Mouse (Mus musculus) lung, embryonic 16.5 days (tissue): Measurements from ENCODE around the gene Agbl1. TPM values are rescaled to one million over a fixed set of nuclear protein-coding genes. Genes with fewer than 3 reads are reported as not detected.

Experiments used
- ATAC-seq: fragments of 200-750 bp; cut with Nextera tagmentation; 2 replicates; pipeline ENCODE4 v1.8.0; 2017; ENCODE audit warnings: low read depth, mild to moderate bottlenecking, moderate library complexity
- H3K27ac ChIP-seq: fragments of 300-500 bp; sonication (generic); 2 replicates; pipeline ENCODE4 v1.5.1; 2014; ENCODE audit warnings: mild to moderate bottlenecking, control low read depth, low read length
- H3K27me3 ChIP-seq: fragments of 300-500 bp; sonication (generic); 2 replicates; pipeline ENCODE4 v1.6.1; 2014; ENCODE audit warnings: low read depth, low read length, mixed read lengths; ENCODE audit not compliant: control insufficient read depth, insufficient read depth
- H3K36me3 ChIP-seq: fragments of 300-500 bp; sonication (generic); 2 replicates; pipeline ENCODE4 v1.6.1; 2014; ENCODE audit warnings: low read length; ENCODE audit not compliant: control insufficient read depth, insufficient read depth
- H3K4me1 ChIP-seq: fragments of 300-500 bp; sonication (generic); replicated peaks from 2 replicates; pipeline ENCODE4 v1.6.1; 2014; ENCODE audit warnings: low read length, mixed read lengths; ENCODE audit not compliant: control insufficient read depth, insufficient read depth
- H3K4me2 ChIP-seq: fragments of 300-500 bp; sonication (generic); 2 replicates; pipeline ENCODE4 v1.6.1; 2014; ENCODE audit warnings: low read depth, low read length, control low read depth
- H3K4me3 ChIP-seq: fragments of 300-500 bp; sonication (generic); 2 replicates; pipeline ENCODE4 v1.5.1; 2014; ENCODE audit warnings: mild to moderate bottlenecking, low read length, control low read depth
- H3K9ac ChIP-seq: fragments of 300-500 bp; sonication (generic); 2 replicates; pipeline ENCODE4 v1.6.1; 2014; ENCODE audit warnings: low read length, control low read depth
- H3K9me3 ChIP-seq: fragments of 300-500 bp; sonication (generic); 2 replicates; pipeline ENCODE4 v1.6.1; 2016; ENCODE audit warnings: low read length; ENCODE audit not compliant: control insufficient read depth
- WGBS: fragments of 180-500 bp; shearing (Covaris S2); extraction: QIAGEN DNeasy Blood & Tissue Kit; methylation state at CpG from one replicate; pipeline ENCODE4 v1.1.7; 2014; 5-methylcytosine and 5-hydroxymethylcytosine counted together
- polyA plus RNA-seq: library from polyadenylated mRNA; unstranded; fragments of >200 nt; fragmentation: Nextera tagmentation; extraction: Ambion mirVana; gene quantifications from 2 replicates; pipeline ENCODE4 v1.2.1, GENCODE M21; 2015

Gene Agbl1
- polyA plus RNA-seq, 1 experiment from 2014 or later, result not detected

DNA sequence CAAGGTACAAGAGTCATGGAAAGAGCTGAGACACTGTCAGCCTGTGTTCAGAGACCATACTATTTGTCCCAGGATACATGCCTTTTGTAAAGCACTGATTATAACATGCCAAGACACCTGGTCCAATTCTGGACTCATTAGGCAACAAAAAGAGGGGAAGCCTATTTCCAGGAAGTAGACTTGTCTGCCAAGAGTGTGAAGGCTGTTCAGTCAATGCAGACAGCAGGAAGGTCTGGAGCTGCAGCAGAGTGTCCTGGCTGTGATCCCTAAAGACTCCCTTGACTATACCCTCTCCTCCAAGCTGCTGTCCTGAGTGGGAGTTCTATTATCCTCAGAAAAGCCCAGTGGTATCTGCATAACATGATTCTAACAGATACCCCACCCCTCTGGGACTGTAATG, 689.2 kb downstream of the Agbl1 start:
- Histone ChIP-seq H3K4me2 (no peak overlapping the region), H3K9me3 (no peaks in the 10 kb centered on the region), H3K27me3 (no peaks in the 10 kb centered on the region), H3K27ac (no peak overlapping the region), H3K36me3 (no peaks in the 10 kb centered on the region), H3K9ac (no peak overlapping the region), H3K4me3 (no peak overlapping the region), H3K4me1 (no peaks in the 10 kb centered on the region)
- no peak for ATAC-seq

DNA sequence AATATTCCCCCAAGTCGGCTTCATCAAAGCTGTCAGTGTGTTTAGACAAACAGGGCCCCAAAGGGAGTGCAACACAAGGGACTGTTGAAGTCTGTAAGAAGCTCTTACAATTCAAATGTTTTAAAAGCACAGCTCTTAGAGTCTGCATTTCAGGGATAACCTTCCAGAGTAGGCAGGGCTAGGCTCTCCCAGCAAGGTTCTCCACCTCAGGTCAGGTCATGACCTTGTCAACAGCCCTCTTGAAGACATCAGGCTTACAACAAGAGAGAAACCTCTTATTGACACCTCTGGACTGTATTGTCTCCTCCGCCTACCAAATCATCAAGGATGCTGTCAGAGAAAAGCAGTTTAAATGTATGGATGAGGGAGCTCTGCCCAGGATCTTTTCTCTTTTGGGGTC, 692.0 kb downstream of the Agbl1 start:
- H3K27me3 ChIP-seq, result no peaks in the 10 kb centered on the region
- no peaks in the 10 kb centered on the region for H3K36me3 ChIP-seq
- no peaks in the 10 kb centered on the region for H3K4me1 ChIP-seq
- no peak overlapping the region for H3K4me2 ChIP-seq
- ATAC-seq, result no peak
- 31% methylated on average over 2 of the region's 2 CpGs for WGBS
- no peak overlapping the region for H3K9ac ChIP-seq
- no peaks in the 10 kb centered on the region for H3K9me3 ChIP-seq
- no peak overlapping the region for H3K27ac ChIP-seq
- no peak overlapping the region for H3K4me3 ChIP-seq

DNA sequence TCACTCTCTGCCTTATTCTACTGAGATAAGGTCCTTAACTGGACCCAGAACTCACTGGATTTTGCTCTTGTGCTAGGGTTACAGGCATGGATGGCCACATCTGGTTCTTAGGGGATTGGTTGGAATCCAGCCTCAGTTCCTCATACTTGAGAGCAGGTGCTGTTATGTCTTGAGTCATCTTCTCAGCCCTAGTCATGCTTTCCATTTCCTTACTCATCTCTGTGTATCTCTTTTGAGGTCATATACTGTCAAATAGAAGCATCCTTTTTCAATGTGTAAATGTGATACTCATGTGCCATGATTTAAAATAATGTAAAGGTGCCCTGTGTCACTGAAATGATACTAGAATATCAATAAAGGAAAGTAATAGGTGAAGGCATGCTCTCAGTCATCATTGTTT, 705.5 kb downstream of the Agbl1 start:
- Histone ChIP-seq H3K9ac (no peak overlapping the region), H3K4me2 (no peak overlapping the region), H3K36me3 (no peaks in the 10 kb centered on the region), H3K9me3 (no peaks in the 10 kb centered on the region), H3K4me3 (no peak overlapping the region), H3K27me3 (no peaks in the 10 kb centered on the region), H3K4me1 (no peaks in the 10 kb centered on the region), H3K27ac (no peak overlapping the region)
- no peak for ATAC-seq

DNA sequence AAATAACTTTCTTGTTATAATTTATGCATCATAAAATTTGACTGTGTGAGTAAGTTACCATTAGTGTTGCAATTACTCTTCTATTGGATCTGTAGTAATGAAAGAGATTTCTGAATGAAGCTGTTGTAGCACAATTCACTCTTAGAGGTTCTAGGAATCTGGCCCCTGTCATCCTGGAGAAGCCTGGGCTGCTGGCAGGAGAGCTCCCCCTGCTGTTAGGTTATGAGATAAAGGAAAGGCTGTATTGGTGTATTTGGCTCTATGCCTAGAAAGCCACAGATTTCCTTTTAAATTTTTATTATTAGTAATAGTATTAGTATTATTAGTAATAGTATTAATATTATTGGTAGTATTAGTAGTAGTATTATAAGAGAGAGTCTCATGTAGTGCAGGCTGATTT, 711.8 kb downstream of the Agbl1 start:
- Histone ChIP-seq H3K9me3 (no peaks in the 10 kb centered on the region), H3K27me3 (no peaks in the 10 kb centered on the region), H3K4me3 (no peak overlapping the region), H3K36me3 (no peaks in the 10 kb centered on the region), H3K4me1 (no peaks in the 10 kb centered on the region), H3K27ac (no peak overlapping the region), H3K4me2 (no peak overlapping the region), H3K9ac (no peak overlapping the region)
- ATAC-seq, result no peak

DNA sequence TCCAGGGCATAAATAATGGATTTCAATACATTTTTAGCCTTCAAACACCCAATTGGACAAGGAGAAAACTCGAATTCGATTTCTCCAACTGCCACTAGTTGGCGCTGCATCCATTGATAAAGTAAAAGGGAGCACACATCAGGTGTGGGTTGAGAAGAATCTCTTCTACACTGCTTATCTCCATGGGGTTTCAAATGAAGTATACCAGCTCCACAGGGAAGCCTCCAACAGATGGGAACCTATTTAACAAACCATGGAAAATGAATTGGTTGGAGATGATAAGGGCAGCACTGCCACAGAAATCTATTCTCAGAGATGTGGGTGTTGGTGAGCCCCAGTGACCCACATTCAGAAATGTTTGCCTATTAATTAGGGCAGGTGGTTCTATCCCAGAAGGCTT, 741.6 kb downstream of the Agbl1 start:
- ATAC-seq, result no peak
- no peaks in the 10 kb centered on the region for H3K36me3 ChIP-seq
- no peak overlapping the region for H3K9ac ChIP-seq
- WGBS, result 11% methylated on average over 3 of the region's 3 CpGs
- no peaks in the 10 kb centered on the region for H3K4me1 ChIP-seq
- H3K4me2 ChIP-seq, result no peak overlapping the region
- no peak overlapping the region for H3K27ac ChIP-seq
- H3K9me3 ChIP-seq, result no peaks in the 10 kb centered on the region
- H3K4me3 ChIP-seq, result no peak overlapping the region
- H3K27me3 ChIP-seq, result no peaks in the 10 kb centered on the region

DNA sequence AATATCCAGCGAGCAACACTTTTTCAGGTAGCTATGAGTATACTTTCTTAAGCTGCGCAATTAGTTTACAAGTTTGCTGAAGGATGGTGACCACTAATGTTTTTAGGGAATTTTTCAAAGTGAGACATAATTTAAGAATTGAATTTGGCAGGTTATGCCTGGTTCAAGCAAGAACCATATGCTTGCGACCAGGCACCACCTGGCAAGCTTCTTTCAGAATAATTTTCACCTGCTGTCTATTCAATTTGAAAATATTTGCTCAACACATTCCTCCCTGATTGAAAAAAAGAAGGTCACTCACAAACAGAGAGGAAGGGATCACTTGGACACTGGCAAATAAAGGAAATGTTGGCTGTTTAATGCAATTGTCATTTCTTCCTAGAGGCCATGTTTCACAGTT, 779.9 kb downstream of the Agbl1 start:
- H3K4me3 ChIP-seq, result no peak overlapping the region
- H3K27me3 ChIP-seq, result no peaks in the 10 kb centered on the region
- no peak for ATAC-seq
- H3K4me1 ChIP-seq, result no peaks in the 10 kb centered on the region
- no peak overlapping the region for H3K4me2 ChIP-seq
- H3K36me3 ChIP-seq, result no peaks in the 10 kb centered on the region
- H3K9ac ChIP-seq, result no peak overlapping the region
- H3K9me3 ChIP-seq, result no peaks in the 10 kb centered on the region
- 73% methylated on average over 3 of the region's 3 CpGs for WGBS
- H3K27ac ChIP-seq, result no peak overlapping the region

DNA sequence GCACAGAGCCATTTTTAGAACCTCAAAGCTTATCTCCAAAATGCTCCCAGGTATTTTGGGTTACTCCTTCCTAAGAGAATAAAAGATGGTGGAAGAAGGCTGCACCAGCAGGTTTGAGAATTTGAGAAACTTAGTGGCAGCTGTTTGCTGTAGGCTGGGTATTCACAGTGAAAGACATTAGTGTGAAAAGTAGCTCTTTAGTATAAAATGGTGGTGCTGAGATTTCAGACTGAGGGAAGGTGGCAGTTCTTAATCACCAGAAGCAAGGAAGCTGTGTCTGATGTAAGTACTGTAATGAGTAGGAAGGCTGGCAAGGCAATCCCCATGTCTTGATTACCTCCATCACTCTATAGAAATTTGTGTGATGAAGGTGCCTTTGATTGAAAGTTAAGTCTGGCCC, 799.3 kb downstream of the Agbl1 start:
- Histone ChIP-seq H3K4me2 (no peak overlapping the region), H3K9ac (no peak overlapping the region), H3K27ac (no peak overlapping the region), H3K27me3 (no peaks in the 10 kb centered on the region), H3K9me3 (no peaks in the 10 kb centered on the region), H3K36me3 (no peaks in the 10 kb centered on the region), H3K4me1 (no peaks in the 10 kb centered on the region), H3K4me3 (no peak overlapping the region)
- no peak for ATAC-seq

DNA sequence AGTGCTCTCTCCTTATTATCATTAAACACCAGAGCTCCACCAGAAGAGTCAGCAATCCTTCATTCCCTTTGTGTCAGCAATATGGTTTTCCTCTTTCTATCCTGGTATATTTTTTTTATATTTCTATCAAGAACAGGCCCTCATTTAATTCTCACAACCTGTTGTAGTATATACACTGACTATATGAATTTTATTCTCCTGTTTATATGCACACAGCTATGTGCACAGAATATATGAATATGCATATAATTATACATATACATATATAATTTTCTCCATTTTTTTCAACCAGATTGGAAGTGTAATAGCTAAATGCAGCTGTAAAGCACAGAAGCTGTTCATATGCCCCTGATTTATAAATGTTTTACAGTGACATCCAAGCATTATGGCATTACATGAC, 846.3 kb downstream of the Agbl1 start:
- Histone ChIP-seq H3K4me3 (no peak overlapping the region), H3K9ac (no peak overlapping the region), H3K4me2 (no peak overlapping the region), H3K27me3 (no peaks in the 10 kb centered on the region), H3K9me3 (no peaks in the 10 kb centered on the region), H3K4me1 (no peaks in the 10 kb centered on the region), H3K36me3 (no peaks in the 10 kb centered on the region), H3K27ac (no peak overlapping the region)
- ATAC-seq, result no peak

DNA sequence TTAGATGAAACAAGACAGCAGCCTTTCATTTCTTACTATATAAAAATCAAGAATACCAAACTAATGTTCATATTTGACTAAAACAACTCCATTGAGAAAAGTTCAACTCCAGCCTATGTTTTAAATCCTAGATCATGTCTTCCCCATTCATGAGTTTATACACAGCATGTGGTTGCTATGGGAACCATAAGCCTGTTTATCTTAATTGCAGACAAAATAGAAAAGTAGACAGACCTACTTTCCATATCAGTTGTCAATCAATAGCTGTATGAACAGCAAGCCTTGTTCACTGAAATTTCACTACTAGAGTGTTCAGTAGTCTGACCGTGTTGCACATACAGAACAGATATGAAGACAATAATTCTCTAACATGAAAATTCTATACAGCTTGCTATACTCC, 857.6 kb downstream of the Agbl1 start:
- no peak overlapping the region for H3K4me3 ChIP-seq
- H3K4me1 ChIP-seq, result no peaks in the 10 kb centered on the region
- 90% methylated on average over 1 of the region's 1 CpGs for WGBS
- no peak overlapping the region for H3K4me2 ChIP-seq
- H3K27ac ChIP-seq, result no peak overlapping the region
- no peaks in the 10 kb centered on the region for H3K27me3 ChIP-seq
- no peaks in the 10 kb centered on the region for H3K9me3 ChIP-seq
- ATAC-seq, result no peak
- H3K36me3 ChIP-seq, result no peaks in the 10 kb centered on the region
- H3K9ac ChIP-seq, result no peak overlapping the region

DNA sequence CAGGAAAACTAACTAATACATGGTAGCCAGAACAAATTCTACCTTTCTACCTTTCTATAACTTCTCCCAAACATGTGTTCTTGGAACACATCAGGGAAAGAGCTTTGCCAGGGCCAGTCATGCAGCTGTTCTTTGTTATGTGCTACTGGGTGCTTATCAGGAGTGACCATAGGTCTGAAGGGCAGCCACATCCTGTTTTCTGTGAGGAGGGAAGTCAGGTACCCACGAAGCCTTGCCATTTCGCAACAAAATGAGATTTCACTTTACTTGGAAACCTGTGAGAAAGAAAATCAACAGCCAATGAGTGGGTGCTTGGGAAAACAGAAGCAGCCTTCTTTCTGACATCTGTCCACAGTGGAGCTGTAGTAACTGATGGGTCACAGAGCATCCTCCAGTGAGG, 865.5 kb downstream of the Agbl1 start:
- 42% methylated on average over 2 of the region's 2 CpGs for WGBS

More for the DNA sequence above, 865.5 kb downstream of the Agbl1 start:
- Histone ChIP-seq H3K9ac (no peak overlapping the region), H3K4me3 (no peak overlapping the region), H3K27ac (no peak overlapping the region), H3K36me3 (no peaks in the 10 kb centered on the region), H3K4me1 (no peaks in the 10 kb centered on the region), H3K4me2 (no peak overlapping the region), H3K27me3 (no peaks in the 10 kb centered on the region), H3K9me3 (no peaks in the 10 kb centered on the region)
- no peak for ATAC-seq
